Mouse (Mus musculus) olfactory bulb, adult 2 months (tissue): ENCODE measurements around the gene Cenpo.

Experiments
- CTCF ChIP-seq: fragments of 200-500 bp; IDR thresholded peaks from 2 replicates; pipeline ENCODE4 v1.5.1; 2012; ENCODE audit warnings: low read depth, mild to moderate bottlenecking, low read length, moderate library complexity; ENCODE audit not compliant: insufficient read depth
- POLR2A ChIP-seq: fragments of 200-500 bp; IDR thresholded peaks from 2 replicates; pipeline ENCODE4 v1.6.1; 2012; ENCODE audit warnings: mild to moderate bottlenecking, low read depth, low read length, moderate library complexity; ENCODE audit not compliant: insufficient read depth

DNA sequence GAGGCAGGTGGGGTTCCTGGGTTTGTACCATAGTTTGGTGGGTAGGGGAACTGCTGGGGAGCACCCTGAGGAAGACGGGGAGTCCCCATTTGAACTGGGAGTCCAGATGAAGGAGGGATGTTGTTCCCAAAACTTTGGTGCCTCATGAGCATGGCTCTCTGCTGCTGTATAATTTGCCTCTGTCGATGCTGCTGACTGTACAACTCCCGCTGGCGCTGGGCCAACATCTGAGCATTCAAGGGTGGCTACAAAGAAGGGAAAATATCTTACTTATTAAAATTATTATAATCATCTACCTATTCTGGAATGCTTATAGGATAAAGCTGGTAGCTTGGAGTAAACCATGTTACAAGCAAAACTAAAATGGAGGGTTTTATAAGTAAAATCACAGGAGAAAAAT lies 33.7 kb upstream of the Cenpo start:
- no peak for TF ChIP-seq POLR2A
- TF ChIP-seq CTCF: no peak
